Mouse (Mus musculus): ENCODE measurements around the gene Msrb1. TPM values are rescaled to one million over a fixed set of nuclear protein-coding genes. Genes with fewer than 3 reads are reported as not detected.
"Not testable (repeated sequence)": the region's sequence is repeated elsewhere in the genome, so short reads cannot be mapped to it uniquely, and the experiment has no call there.

The Msrb1 gene
- polyA plus RNA-seq, 1 experiment: 54.2 TPM

- Histone ChIP-seq H3K4me3 (ENCODE audit: low read depth, low read length) (peak overlapping the region; percentile 84), H3K4me1 (ENCODE audit: control insufficient read depth, insufficient read depth, insufficient read length, low read length) (no peaks in the 10 kb centered on the region; the same call in 1 of the 2 replicates), H3K27me3 (ENCODE audit: control insufficient read depth, insufficient read depth, low read length) (no peaks in the 10 kb centered on the region), H3K27ac (ENCODE audit: insufficient read depth, low read depth, low read length) (peak overlapping the region; percentile 51), H3K36me3 (ENCODE audit: control insufficient read depth, insufficient read depth, low read length) (0 out of 2 replicates have a peak, but pooled peaks cover 7% of the 10 kb centered on the region)
- WGBS: 1% methylated on average over 24 of the region's 24 CpGs
- no peak for TF ChIP-seq CTCF (IDR thresholded peaks at IDR 0.05; ENCODE audit: extremely low read depth, insufficient read length, insufficient replicate concordance, low read depth, low read length)
- TF ChIP-seq POLR2A (IDR thresholded peaks at IDR 0.05; ENCODE audit: low read depth, low read length): no peak
Observed at GRCm38 (mm10) chr17:24707801-24708425, 28.5 kb upstream of the Msrb1 start.

- no peaks in the 10 kb centered on the region for H3K27me3 ChIP-seq (ENCODE audit: control insufficient read depth, insufficient read depth, low read length)
- H3K4me1 ChIP-seq (ENCODE audit: control insufficient read depth, insufficient read depth, insufficient read length, low read length): no peaks in the 10 kb centered on the region; the same call in 1 of the 2 replicates
- 21% methylated on average over 2 of the region's 2 CpGs for WGBS
- H3K27ac ChIP-seq (ENCODE audit: insufficient read depth, low read depth, low read length): no peak overlapping the region
- no peak overlapping the region for H3K4me3 ChIP-seq (ENCODE audit: low read depth, low read length)
- 0 out of 2 replicates have a peak, but pooled peaks cover 7% of the 10 kb centered on the region for H3K36me3 ChIP-seq (ENCODE audit: control insufficient read depth, insufficient read depth, low read length)
- TF ChIP-seq POLR2A (IDR thresholded peaks at IDR 0.05; ENCODE audit: low read depth, low read length) (no peak), CTCF (IDR thresholded peaks at IDR 0.05; ENCODE audit: extremely low read depth, insufficient read length, insufficient replicate concordance, low read depth, low read length) (no peak)
Observed at GRCm38 (mm10) chr17:24708646-24709045, 27.8 kb upstream of the Msrb1 start.

GRCm38 (mm10) chr17:24715556-24715955 is 20.9 kb upstream of the Msrb1 start:
- TF ChIP-seq POLR2A (IDR thresholded peaks at IDR 0.05; ENCODE audit: low read depth, low read length) (no peak), CTCF (IDR thresholded peaks at IDR 0.05; ENCODE audit: extremely low read depth, insufficient read length, insufficient replicate concordance, low read depth, low read length) (no peak)
- H3K27ac ChIP-seq (ENCODE audit: insufficient read depth, low read depth, low read length): no peak overlapping the region
- H3K4me1 ChIP-seq (ENCODE audit: control insufficient read depth, insufficient read depth, insufficient read length, low read length): no peaks in the 10 kb centered on the region; the same call in 1 of the 2 replicates
- H3K36me3 ChIP-seq (ENCODE audit: control insufficient read depth, insufficient read depth, low read length): no peaks in the 10 kb centered on the region
- no peak overlapping the region for H3K4me3 ChIP-seq (ENCODE audit: low read depth, low read length)
- no peaks in the 10 kb centered on the region for H3K27me3 ChIP-seq (ENCODE audit: control insufficient read depth, insufficient read depth, low read length)
- 85% methylated on average over 6 of the region's 6 CpGs for WGBS

GRCm38 (mm10) chr17:24716166-24716682 is 20.2 kb upstream of the Msrb1 start:
- 96% methylated on average over 15 of the region's 15 CpGs for WGBS
- Histone ChIP-seq H3K36me3 (ENCODE audit: control insufficient read depth, insufficient read depth, low read length) (peaks cover 3% of the 10 kb centered on the region; the same call in 1 of the 2 replicates), H3K27me3 (ENCODE audit: control insufficient read depth, insufficient read depth, low read length) (no peaks in the 10 kb centered on the region), H3K4me3 (ENCODE audit: low read depth, low read length) (no peak overlapping the region), H3K4me1 (ENCODE audit: control insufficient read depth, insufficient read depth, insufficient read length, low read length) (no peaks in the 10 kb centered on the region; the same call in 1 of the 2 replicates), H3K27ac (ENCODE audit: insufficient read depth, low read depth, low read length) (no peak overlapping the region)
- TF ChIP-seq POLR2A (IDR thresholded peaks at IDR 0.05; ENCODE audit: low read depth, low read length) (no peak), CTCF (IDR thresholded peaks at IDR 0.05; ENCODE audit: extremely low read depth, insufficient read length, insufficient replicate concordance, low read depth, low read length) (no peak)

- Histone ChIP-seq H3K4me1 (ENCODE audit: control insufficient read depth, insufficient read depth, insufficient read length, low read length) (peaks cover 2% of the 10 kb centered on the region), H3K27ac (ENCODE audit: insufficient read depth, low read depth, low read length) (no peak within 1 kb of the TSS), H3K27me3 (ENCODE audit: control insufficient read depth, insufficient read depth, low read length) (no peaks in the 10 kb centered on the region), H3K4me3 (ENCODE audit: low read depth, low read length) (no peak within 1 kb of the TSS), H3K36me3 (ENCODE audit: control insufficient read depth, insufficient read depth, low read length) (peaks cover 15% of the 10 kb centered on the region)
- WGBS: 80% methylated on average over 4 of the region's 4 CpGs
- no peak for TF ChIP-seq CTCF (IDR thresholded peaks at IDR 0.05; ENCODE audit: extremely low read depth, insufficient read length, insufficient replicate concordance, low read depth, low read length)
- TF ChIP-seq POLR2A (IDR thresholded peaks at IDR 0.05; ENCODE audit: low read depth, low read length): no peak
Observed at GRCm38 (mm10) chr17:24717943-24718342, 18.5 kb upstream of the Msrb1 start, which contains the start of the genes Rnf151 and Rps2. TSS of gene Rnf151 (minus strand) at chr17:24718063. TSS of gene Rps2 (plus strand) at chr17:24718116.

GRCm38 (mm10) chr17:24718938-24719337 is 17.5 kb upstream of the Msrb1 start:
- H3K36me3 ChIP-seq (ENCODE audit: control insufficient read depth, insufficient read depth, low read length): peaks cover 15% of the 10 kb centered on the region
- H3K27ac ChIP-seq (ENCODE audit: insufficient read depth, low read depth, low read length); H3K4me1 ChIP-seq (ENCODE audit: control insufficient read depth, insufficient read depth, insufficient read length, low read length); H3K27me3 ChIP-seq (ENCODE audit: control insufficient read depth, insufficient read depth, low read length): not testable (repeated sequence)
- 44% methylated on average over 5 of the region's 5 CpGs for WGBS
- H3K4me3 ChIP-seq (ENCODE audit: low read depth, low read length): peak overlapping the region; percentile 79

GRCm38 (mm10) chr17:24719494-24720222 is 16.8 kb upstream of the Msrb1 start:
- H3K27ac ChIP-seq (ENCODE audit: insufficient read depth, low read depth, low read length): peak overlapping the region; percentile 50
- H3K27me3 ChIP-seq (ENCODE audit: control insufficient read depth, insufficient read depth, low read length): no peaks in the 10 kb centered on the region
- H3K4me3 ChIP-seq (ENCODE audit: low read depth, low read length): peak overlapping the region; percentile 79
- TF ChIP-seq POLR2A (IDR thresholded peaks at IDR 0.05; ENCODE audit: low read depth, low read length) (peak; percentile 91), CTCF (IDR thresholded peaks at IDR 0.05; ENCODE audit: extremely low read depth, insufficient read length, insufficient replicate concordance, low read depth, low read length) (no peak)
- peaks cover 2% of the 10 kb centered on the region for H3K4me1 ChIP-seq (ENCODE audit: control insufficient read depth, insufficient read depth, insufficient read length, low read length)
- peaks cover 15% of the 10 kb centered on the region for H3K36me3 ChIP-seq (ENCODE audit: control insufficient read depth, insufficient read depth, low read length)
- under 1% methylated on average over 61 of the region's 61 CpGs for WGBS

- Histone ChIP-seq H3K27ac (ENCODE audit: insufficient read depth, low read depth, low read length) (peak overlapping the region; percentile 39), H3K36me3 (ENCODE audit: control insufficient read depth, insufficient read depth, low read length) (peaks cover 15% of the 10 kb centered on the region), H3K4me3 (ENCODE audit: low read depth, low read length) (peak overlapping the region; percentile 68)
- WGBS: 1% methylated on average over 11 of the region's 11 CpGs
- H3K4me1 ChIP-seq (ENCODE audit: control insufficient read depth, insufficient read depth, insufficient read length, low read length); H3K27me3 ChIP-seq (ENCODE audit: control insufficient read depth, insufficient read depth, low read length): not testable (repeated sequence)
Observed at GRCm38 (mm10) chr17:24720616-24721015, 15.8 kb upstream of the Msrb1 start.

GRCm38 (mm10) chr17:24721383-24721955 is 15.0 kb upstream of the Msrb1 start:
- H3K4me1 ChIP-seq (ENCODE audit: control insufficient read depth, insufficient read depth, insufficient read length, low read length); H3K27me3 ChIP-seq (ENCODE audit: control insufficient read depth, insufficient read depth, low read length); H3K27ac ChIP-seq (ENCODE audit: insufficient read depth, low read depth, low read length): not testable (repeated sequence)
- H3K4me3 ChIP-seq (ENCODE audit: low read depth, low read length): peak overlapping the region; percentile 46
- WGBS: 20% methylated on average over 7 of the region's 7 CpGs
- peaks cover 15% of the 10 kb centered on the region for H3K36me3 ChIP-seq (ENCODE audit: control insufficient read depth, insufficient read depth, low read length)

Measured in small intestine, adult 2 months (tissue).